Mouse (Mus musculus): ENCODE measurements around the gene Stau1.

Stau1 gene

GRCm38 (mm10) chr2:166995796-166996532 is at the start of gene Stau1:
Gene Stau1 (minus strand): TSS chr2:166996299.
- in situ Hi-C loops (cut with MboI, MseI), result loop anchor here in 1 of 2 experiments (25.0 kb wide), 1 partner anchor 941 kb away; the partner anchor contains the start of gene Ptpn1

- in situ Hi-C loops (cut with MboI, MseI), result no loop called here
Measured at GRCm38 (mm10) chr2:167043400-167044121, 47.5 kb upstream of the Stau1 start.

DNA sequence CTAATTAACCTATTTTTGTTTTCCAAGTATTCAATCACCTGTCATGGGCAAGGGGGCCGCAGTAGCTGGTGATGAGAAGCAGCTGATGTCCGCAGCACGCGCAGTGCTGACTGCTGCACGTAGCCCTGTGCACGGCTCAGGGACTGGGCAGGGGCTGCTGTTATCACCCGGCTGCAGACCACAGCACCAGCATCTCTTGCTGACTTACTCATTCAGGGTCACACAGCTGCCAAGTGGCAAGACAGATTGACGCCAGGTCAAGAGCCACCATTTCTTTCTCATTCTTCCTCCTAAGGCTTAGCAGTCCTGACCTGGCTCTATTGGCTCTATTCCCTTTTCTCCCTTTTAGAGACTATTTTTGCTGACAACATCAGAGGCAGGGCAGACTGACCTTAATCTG is 43.3 kb upstream of the Stau1 start:
- in situ Hi-C loops (cut with MboI, MseI), result loop anchor here in 1 of 2 experiments (10.0 kb wide), 1 partner anchor 1855 kb away; no protein-coding TSS in a partner anchor

GRCm38 (mm10) chr2:167038716-167039115 is 42.6 kb upstream of the Stau1 start:
- in situ Hi-C loops (cut with MboI, MseI), result loop anchor here in 1 of 2 experiments (10.0 kb wide), 1 partner anchor 1854 kb away; no protein-coding TSS in a partner anchor

GRCm38 (mm10) chr2:167038297-167038696 is 42.2 kb upstream of the Stau1 start:
- in situ Hi-C loops (cut with MboI, MseI), result loop anchor here in 1 of 2 experiments (10.0 kb wide), 1 partner anchor 1853 kb away; no protein-coding TSS in a partner anchor

GRCm38 (mm10) chr2:167037710-167038109 is 41.6 kb upstream of the Stau1 start:
- in situ Hi-C loops (cut with MboI, MseI), result loop anchor here in 1 of 2 experiments (10.0 kb wide), 1 partner anchor 1853 kb away; no protein-coding TSS in a partner anchor

DNA sequence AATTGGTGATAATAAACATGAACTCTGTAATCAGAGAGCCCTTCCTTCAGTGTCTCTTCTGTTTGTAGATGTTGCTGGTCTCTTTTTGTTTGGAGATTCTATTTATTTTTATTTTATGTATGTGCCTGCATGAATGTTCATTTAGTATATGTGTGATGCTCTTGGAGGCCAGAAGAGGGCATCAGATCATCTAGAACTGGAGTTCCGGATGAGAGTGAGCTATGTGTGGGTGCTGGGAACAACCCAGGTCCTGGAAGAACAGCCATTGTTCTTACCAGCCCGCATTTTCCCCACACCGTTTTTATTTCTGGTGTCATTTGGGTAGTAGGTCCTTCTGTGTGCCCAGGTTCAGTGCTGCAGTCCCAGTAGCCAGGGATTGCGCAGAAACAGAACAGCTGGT is 34.4 kb upstream of the Stau1 start:
- in situ Hi-C loops (cut with MboI, MseI), result loop anchor here in 1 of 2 experiments (10.0 kb wide), 1 partner anchor 1846 kb away; no protein-coding TSS in a partner anchor

- in situ Hi-C loops (cut with MboI, MseI), result no loop called here
Measured at GRCm38 (mm10) chr2:167028553-167028952, 32.5 kb upstream of the Stau1 start.

DNA sequence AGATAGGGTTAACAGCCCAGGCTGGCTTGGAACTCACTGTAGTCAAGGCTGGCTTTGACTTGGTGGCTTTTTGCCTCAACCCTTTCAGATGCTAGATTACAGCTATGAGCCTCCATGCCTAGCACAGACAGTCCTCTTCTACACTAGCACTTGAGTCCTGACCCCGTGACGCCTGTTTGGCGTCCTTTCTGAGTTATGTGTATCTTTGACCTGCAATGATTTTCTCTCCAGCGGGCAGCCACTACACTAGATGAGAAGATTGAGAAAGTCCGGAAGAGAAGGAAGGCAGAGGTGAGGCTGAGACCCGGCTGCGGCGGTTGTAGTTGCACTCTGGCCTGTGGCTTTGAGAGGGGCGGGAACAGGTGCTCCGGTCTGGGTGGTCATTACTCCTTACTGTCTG is 23.3 kb upstream of the Stau1 start:
- in situ Hi-C loops (cut with MboI, MseI), result no loop called here

- in situ Hi-C loops (cut with MboI, MseI), result no loop called here
Measured at GRCm38 (mm10) chr2:167015382-167015718, 19.3 kb upstream of the Stau1 start.

GRCm38 (mm10) chr2:167014702-167015381 is 18.7 kb upstream of the Stau1 start, which contains the start of gene Ddx27:
Gene Ddx27 (plus strand): TSS chr2:167015193.
- in situ Hi-C loops (cut with MboI, MseI), result no loop called here

GRCm38 (mm10) chr2:167010546-167010945 is 14.4 kb upstream of the Stau1 start:
- in situ Hi-C loops (cut with MboI, MseI), result no loop called here

DNA sequence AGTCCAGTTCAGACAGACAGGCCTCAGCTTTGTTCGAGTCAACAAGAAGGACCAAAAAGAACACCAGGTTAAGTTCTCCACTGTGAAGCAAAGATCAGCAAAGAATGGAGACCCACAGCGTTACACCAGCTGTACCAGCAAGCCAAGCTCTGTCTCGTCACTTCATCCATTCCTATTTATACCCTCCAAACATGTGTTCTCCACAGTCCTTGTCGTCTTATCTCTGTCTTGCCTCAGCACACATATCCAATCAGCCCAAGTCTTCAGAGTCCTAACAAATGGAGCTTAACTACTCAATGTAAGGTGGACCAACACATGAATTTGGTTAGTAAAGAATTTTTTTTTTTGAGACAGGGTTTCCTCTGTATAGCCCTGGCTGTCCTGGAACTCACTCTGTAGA is 13.4 kb upstream of the Stau1 start:
- in situ Hi-C loops (cut with MboI, MseI), result loop anchor here in 1 of 2 experiments (5.0 kb wide), 1 partner anchor 52 kb away; no protein-coding TSS in a partner anchor

DNA sequence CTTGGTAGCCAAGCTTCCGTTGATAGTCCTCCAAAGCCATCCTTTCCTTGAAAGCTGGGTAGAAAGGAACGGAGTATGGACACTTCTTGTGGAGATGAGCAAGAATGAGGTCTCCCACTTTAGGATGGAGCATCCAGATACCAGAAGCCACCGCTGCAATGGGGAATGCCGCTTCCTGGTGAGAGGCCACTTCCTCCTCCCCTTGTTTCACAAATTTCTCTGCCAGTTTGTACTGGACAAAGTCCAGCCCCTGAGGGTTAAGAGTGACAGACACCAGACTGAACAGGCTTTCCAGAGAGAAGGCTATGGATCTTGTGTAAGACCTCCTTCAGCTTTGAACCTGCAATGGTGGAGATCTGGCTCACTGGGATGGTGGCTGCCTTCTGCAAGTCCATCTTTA is 11.5 kb upstream of the Stau1 start:
- in situ Hi-C loops (cut with MboI, MseI), result loop anchor here in 1 of 2 experiments (5.0 kb wide), 1 partner anchor 50 kb away; no protein-coding TSS in a partner anchor

GRCm38 (mm10) chr2:167007001-167007491 is 10.9 kb upstream of the Stau1 start:
- in situ Hi-C loops (cut with MboI, MseI), result loop anchor here in 1 of 2 experiments (5.0 kb wide), 1 partner anchor 50 kb away; no protein-coding TSS in a partner anchor

DNA sequence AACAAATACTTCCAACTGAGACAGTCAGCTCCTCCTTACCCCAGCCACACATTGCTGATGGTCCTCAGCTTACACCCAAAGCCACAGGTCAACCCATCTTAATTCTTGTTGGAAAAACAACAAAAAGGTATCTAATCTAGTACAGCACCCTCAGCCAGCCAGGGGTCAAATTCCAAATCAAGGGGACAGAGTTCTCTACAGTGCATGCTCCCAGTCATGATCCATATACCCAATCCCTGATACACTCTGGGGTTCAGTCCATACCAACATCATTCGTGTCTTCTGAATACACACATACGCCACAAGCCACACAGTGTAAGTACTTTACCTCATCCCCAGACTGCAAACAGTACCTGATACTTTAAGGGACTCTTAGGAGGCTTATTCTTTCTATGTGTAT is 10.3 kb upstream of the Stau1 start:
- in situ Hi-C loops (cut with MboI, MseI), result loop anchor here in 1 of 2 experiments (5.0 kb wide), 1 partner anchor 49 kb away; no protein-coding TSS in a partner anchor

DNA sequence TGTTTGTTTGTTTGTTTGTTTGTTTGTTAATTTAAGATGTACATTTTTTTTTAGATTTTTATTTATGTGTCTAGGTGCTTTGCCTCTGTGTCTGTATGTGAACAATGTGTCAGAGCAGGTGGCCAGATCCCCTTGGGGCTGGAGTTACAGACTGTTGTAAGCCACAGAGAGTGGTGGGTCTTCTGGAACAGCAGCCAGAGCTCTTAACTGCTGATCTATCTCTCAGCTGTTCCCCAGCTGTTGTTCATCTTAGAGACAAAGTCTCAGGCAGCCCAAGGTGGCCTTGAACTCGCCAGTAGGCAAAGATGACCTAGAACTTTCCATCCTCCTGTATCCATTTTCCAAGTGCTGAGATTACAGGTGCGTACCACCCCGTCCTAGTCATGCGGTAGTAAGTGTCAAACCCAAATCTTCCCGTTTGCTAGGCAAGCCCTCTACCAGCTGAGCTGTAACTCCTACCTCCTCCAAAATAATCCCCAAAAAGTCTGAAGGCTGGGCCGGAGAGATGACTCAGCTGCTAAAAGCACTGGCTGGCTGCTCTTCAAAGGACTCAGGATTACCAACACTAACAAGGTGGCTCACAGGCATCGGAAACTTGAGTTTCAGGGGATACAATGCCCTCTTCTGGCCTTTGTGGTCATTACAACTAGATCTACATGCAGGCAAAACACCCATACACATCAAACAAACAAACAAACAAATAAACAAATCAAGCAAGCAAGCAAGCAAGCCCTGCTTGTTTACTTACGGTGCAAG is 8.2 kb upstream of the Stau1 start:
- in situ Hi-C loops (cut with MboI, MseI), result loop anchor here in 1 of 2 experiments (5.0 kb wide), 1 partner anchor 47 kb away; no protein-coding TSS in a partner anchor

GRCm38 (mm10) chr2:167001486-167001885 is 5.4 kb upstream of the Stau1 start:
- in situ Hi-C loops (cut with MboI, MseI), result loop anchor here in 1 of 2 experiments (5.0 kb wide), 1 partner anchor 44 kb away; no protein-coding TSS in a partner anchor

DNA sequence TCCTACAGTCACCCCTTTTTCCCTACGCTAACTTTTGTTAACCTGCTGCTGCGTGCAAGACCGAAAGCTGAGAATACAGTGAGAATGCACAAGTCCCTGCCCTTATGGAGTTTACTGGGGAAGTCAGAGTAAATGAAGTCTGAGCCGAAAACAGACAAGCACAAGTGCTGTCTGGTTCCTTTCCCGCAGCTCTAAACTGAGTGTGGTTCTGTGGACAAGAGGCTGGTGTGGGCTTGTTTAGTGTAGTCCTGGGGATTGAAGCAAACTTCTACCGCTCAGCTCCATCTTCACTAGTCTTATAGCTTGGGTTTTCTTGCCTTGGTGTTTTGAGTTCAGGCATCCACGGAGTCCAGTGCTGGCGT is 415 bp upstream of the Stau1 start:
- in situ Hi-C loops (cut with MboI, MseI), result loop anchor here in 1 of 2 experiments (25.0 kb wide), 1 partner anchor 941 kb away; the partner anchor contains the start of gene Ptpn1

Measured in T-helper 17 cell (primary cell).